Mouse (Mus musculus): ENCODE measurements around the gene Pbrm1.

DNA sequence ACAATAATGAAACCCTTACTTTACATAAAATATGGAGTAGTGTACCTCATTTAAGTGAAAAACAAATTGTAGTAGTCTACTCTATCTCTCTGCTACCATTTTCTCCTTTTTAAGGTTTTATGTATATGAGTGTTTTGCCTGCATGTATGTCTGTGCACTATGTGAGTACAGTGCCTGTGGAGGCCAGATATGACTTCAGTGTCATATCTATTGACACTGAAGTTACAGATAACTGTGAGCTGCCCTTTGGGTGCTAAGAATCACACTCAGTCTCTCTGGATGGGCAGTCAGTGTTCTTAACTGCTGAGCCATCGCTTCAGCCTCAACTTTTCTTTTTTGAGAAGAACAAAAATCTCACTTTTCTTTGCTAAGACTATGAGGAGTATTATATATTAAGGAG, 26.9 kb downstream of the Pbrm1 start:
- TF ChIP-seq CTCF (IDR thresholded peaks at IDR 0.05; ENCODE audit: low read depth) (no peak), EP300 (IDR thresholded peaks at IDR 0.05; ENCODE audit: low read depth) (peak; percentile 97)
